Mouse (Mus musculus) limb, embryonic 10.5 days (tissue): ENCODE measurements around the gene Ccdc62. TPM values are rescaled to one million over a fixed set of nuclear protein-coding genes. Genes with fewer than 3 reads are reported as not detected.

ENCODE experiments used
- DNase-seq: peaks from one replicate; pipeline ENCODE4 v3.0.0-alpha.2; 2017; ENCODE audit warnings: low spot score
- H3K27ac ChIP-seq: fragments of 300-500 bp; sonication (generic); 2 replicates; pipeline ENCODE4 v1.5.1; 2016; ENCODE audit warnings: mild to moderate bottlenecking
- H3K27me3 ChIP-seq: fragments of 300-500 bp; sonication (generic); 2 replicates; pipeline ENCODE4 v1.6.1; 2016; ENCODE audit warnings: low read depth, mild to moderate bottlenecking; ENCODE audit not compliant: poor library complexity, severe bottlenecking
- H3K36me3 ChIP-seq: fragments of 300-500 bp; sonication (generic); 2 replicates; pipeline ENCODE4 v1.6.1; 2016; ENCODE audit warnings: mild to moderate bottlenecking, moderate library complexity
- H3K4me1 ChIP-seq: fragments of 300-500 bp; sonication (generic); 2 replicates; pipeline ENCODE4 v1.6.1; 2016
- H3K4me3 ChIP-seq: fragments of 300-500 bp; sonication (generic); 2 replicates; pipeline ENCODE4 v1.5.1; 2016; ENCODE audit warnings: mild to moderate bottlenecking, moderate library complexity
- H3K9me3 ChIP-seq: fragments of 300-500 bp; sonication (generic); replicated peaks from 2 replicates; pipeline ENCODE4 v1.6.1; 2016; ENCODE audit warnings: mild to moderate bottlenecking
- WGBS: fragments of 180-500 bp; shearing (Covaris S2); methylation state at CpG from one replicate; pipeline ENCODE4 v1.1.7; 2016; 5-methylcytosine and 5-hydroxymethylcytosine counted together
- polyA plus RNA-seq: library from polyadenylated mRNA; unstranded; fragments of >200 nt; fragmentation: Nextera tagmentation; extraction: Ambion mirVana; gene quantifications from 2 replicates; pipeline ENCODE4 v1.2.1, GENCODE M21; 2016

Gene Ccdc62
- 4.0 and 6.2 TPM in 2 replicates for polyA plus RNA-seq

GRCm38 (mm10) chr5:123930508-123930989, at the start of gene Ccdc62:
Gene Ccdc62 (plus strand): TSS chr5:123930679.
- peak within 1 kb of the TSS; percentile 79 for H3K4me3 ChIP-seq
- H3K27me3 ChIP-seq: no peaks in the 10 kb centered on the region
- peaks cover 44% of the 10 kb centered on the region for H3K36me3 ChIP-seq
- WGBS: under 1% methylated on average over 56 of the region's 56 CpGs
- peaks cover 7% of the 10 kb centered on the region; the same call in 1 of the 2 replicates for H3K4me1 ChIP-seq
- H3K9me3 ChIP-seq: no peaks in the 10 kb centered on the region
- peak within 1 kb of the TSS; percentile 93 for H3K27ac ChIP-seq
- peak; percentile 96 for DNase-seq

GRCm38 (mm10) chr5:123880778-123881177, 49.7 kb upstream of the Ccdc62 start:
- H3K36me3 ChIP-seq: no peaks in the 10 kb centered on the region
- DNase-seq: no peak
- no peak overlapping the region for H3K27ac ChIP-seq
- peaks cover 22% of the 10 kb centered on the region for H3K4me1 ChIP-seq
- no peaks in the 10 kb centered on the region for H3K9me3 ChIP-seq
- H3K4me3 ChIP-seq: no peak overlapping the region
- 83% methylated on average over 14 of the region's 14 CpGs for WGBS
- H3K27me3 ChIP-seq: 0 out of 2 replicates have a peak, but pooled peaks cover 6% of the 10 kb centered on the region

GRCm38 (mm10) chr5:123883891-123884290, 46.6 kb upstream of the Ccdc62 start:
- Histone ChIP-seq H3K27ac (no peak overlapping the region), H3K9me3 (no peaks in the 10 kb centered on the region), H3K36me3 (no peaks in the 10 kb centered on the region), H3K4me1 (peaks cover 9% of the 10 kb centered on the region), H3K4me3 (no peak overlapping the region), H3K27me3 (0 out of 2 replicates have a peak, but pooled peaks cover 6% of the 10 kb centered on the region)
- 87% methylated on average over 7 of the region's 7 CpGs for WGBS
- no peak for DNase-seq

- Histone ChIP-seq H3K4me3 (no peak overlapping the region), H3K36me3 (no peaks in the 10 kb centered on the region), H3K4me1 (peaks cover 9% of the 10 kb centered on the region), H3K9me3 (no peaks in the 10 kb centered on the region), H3K27me3 (0 out of 2 replicates have a peak, but pooled peaks cover 6% of the 10 kb centered on the region), H3K27ac (no peak overlapping the region)
- no peak for DNase-seq
- WGBS: 78% methylated on average over 10 of the region's 10 CpGs
Measured at GRCm38 (mm10) chr5:123884332-123884731, 46.1 kb upstream of the Ccdc62 start.

- Histone ChIP-seq H3K4me3 (no peak overlapping the region), H3K27me3 (0 out of 2 replicates have a peak, but pooled peaks cover 6% of the 10 kb centered on the region), H3K4me1 (no peaks in the 10 kb centered on the region), H3K36me3 (no peaks in the 10 kb centered on the region), H3K9me3 (no peaks in the 10 kb centered on the region), H3K27ac (no peak overlapping the region)
- 83% methylated on average over 3 of the region's 3 CpGs for WGBS
- DNase-seq: no peak
Measured at GRCm38 (mm10) chr5:123886365-123886764, 44.1 kb upstream of the Ccdc62 start.

GRCm38 (mm10) chr5:123890312-123890711, 40.2 kb upstream of the Ccdc62 start:
- no peaks in the 10 kb centered on the region for H3K36me3 ChIP-seq
- WGBS: 76% methylated on average over 2 of the region's 2 CpGs
- no peaks in the 10 kb centered on the region for H3K9me3 ChIP-seq

GRCm38 (mm10) chr5:123890987-123891386, 39.5 kb upstream of the Ccdc62 start:
- Histone ChIP-seq H3K36me3 (no peaks in the 10 kb centered on the region), H3K9me3 (no peaks in the 10 kb centered on the region), H3K4me3 (no peak overlapping the region), H3K27ac (no peak overlapping the region), H3K27me3 (no peaks in the 10 kb centered on the region), H3K4me1 (0 out of 2 replicates have a peak, but pooled peaks cover 3% of the 10 kb centered on the region)
- 83% methylated on average over 5 of the region's 5 CpGs for WGBS
- no peak for DNase-seq

More at GRCm38 (mm10) chr5:123890312-123890711, 40.2 kb upstream of the Ccdc62 start:
- no peak overlapping the region for H3K27ac ChIP-seq
- H3K4me1 ChIP-seq: 0 out of 2 replicates have a peak, but pooled peaks cover 3% of the 10 kb centered on the region
- no peak for DNase-seq
- no peaks in the 10 kb centered on the region for H3K27me3 ChIP-seq
- H3K4me3 ChIP-seq: no peak overlapping the region

GRCm38 (mm10) chr5:123891669-123892068, 38.8 kb upstream of the Ccdc62 start:
- WGBS: 55% methylated on average over 6 of the region's 6 CpGs
- no peaks in the 10 kb centered on the region for H3K27me3 ChIP-seq
- no peaks in the 10 kb centered on the region for H3K9me3 ChIP-seq
- DNase-seq: no peak
- H3K4me3 ChIP-seq: no peak overlapping the region
- H3K27ac ChIP-seq: no peak overlapping the region
- 0 out of 2 replicates have a peak, but pooled peaks cover 3% of the 10 kb centered on the region for H3K4me1 ChIP-seq
- no peaks in the 10 kb centered on the region for H3K36me3 ChIP-seq

GRCm38 (mm10) chr5:123893520-123893919, 37.0 kb upstream of the Ccdc62 start:
- WGBS: 94% methylated on average over 5 of the region's 5 CpGs
- Histone ChIP-seq H3K27ac (no peak overlapping the region), H3K4me3 (no peak overlapping the region), H3K27me3 (no peaks in the 10 kb centered on the region), H3K9me3 (no peaks in the 10 kb centered on the region), H3K36me3 (no peaks in the 10 kb centered on the region), H3K4me1 (0 out of 2 replicates have a peak, but pooled peaks cover 3% of the 10 kb centered on the region)
- DNase-seq: no peak

GRCm38 (mm10) chr5:123896395-123896794, 34.1 kb upstream of the Ccdc62 start:
- Histone ChIP-seq H3K27me3 (no peaks in the 10 kb centered on the region), H3K27ac (no peak overlapping the region), H3K36me3 (no peaks in the 10 kb centered on the region), H3K9me3 (no peaks in the 10 kb centered on the region), H3K4me3 (no peak overlapping the region), H3K4me1 (0 out of 2 replicates have a peak, but pooled peaks cover 3% of the 10 kb centered on the region)
- no peak for DNase-seq
- 85% methylated on average over 11 of the region's 11 CpGs for WGBS

- no peaks in the 10 kb centered on the region for H3K27me3 ChIP-seq
- 83% methylated on average over 13 of the region's 13 CpGs for WGBS
Measured at GRCm38 (mm10) chr5:123897352-123897751, 33.1 kb upstream of the Ccdc62 start.

GRCm38 (mm10) chr5:123904059-123904672, 26.3 kb upstream of the Ccdc62 start:
- Histone ChIP-seq H3K27me3 (no peaks in the 10 kb centered on the region), H3K27ac (no peak overlapping the region), H3K4me1 (peaks cover 13% of the 10 kb centered on the region), H3K9me3 (no peaks in the 10 kb centered on the region), H3K36me3 (peaks cover 13% of the 10 kb centered on the region), H3K4me3 (no peak overlapping the region)
- 77% methylated on average over 11 of the region's 11 CpGs for WGBS
- no peak for DNase-seq

More at GRCm38 (mm10) chr5:123897352-123897751, 33.1 kb upstream of the Ccdc62 start:
- H3K4me1 ChIP-seq: no peaks in the 10 kb centered on the region
- H3K27ac ChIP-seq: no peak overlapping the region
- no peak for DNase-seq
- no peaks in the 10 kb centered on the region for H3K9me3 ChIP-seq
- H3K36me3 ChIP-seq: no peaks in the 10 kb centered on the region
- H3K4me3 ChIP-seq: no peak overlapping the region

- Histone ChIP-seq H3K4me1 (peaks cover 13% of the 10 kb centered on the region), H3K27ac (no peak overlapping the region), H3K9me3 (no peaks in the 10 kb centered on the region), H3K27me3 (no peaks in the 10 kb centered on the region), H3K4me3 (peak overlapping the region; percentile 94), H3K36me3 (peaks cover 35% of the 10 kb centered on the region)
- no peak for DNase-seq
- WGBS: 76% methylated on average over 17 of the region's 17 CpGs
Measured at GRCm38 (mm10) chr5:123906146-123906975, 24.1 kb upstream of the Ccdc62 start.
